Mouse (Mus musculus) limb, embryonic 14.5 days (tissue): ENCODE data around the gene D8Ertd738e. TPM values are rescaled to one million over a fixed set of nuclear protein-coding genes. Genes with fewer than 3 reads are reported as not detected.

ENCODE experiments used
- ATAC-seq: fragments of 200-750 bp; cut with Nextera tagmentation; 2 replicates; pipeline ENCODE4 v1.8.0; 2017; ENCODE audit warnings: low read depth, moderate number of reproducible peaks, moderate TSS enrichment; ENCODE audit not compliant: low FRiP score
- DNase-seq: peaks from one replicate; pipeline ENCODE4 v3.0.0-alpha.2; 2015; ENCODE audit warnings: low spot score
- H3K27ac ChIP-seq: fragments of 300-500 bp; sonication (generic); replicated peaks from 2 replicates; pipeline ENCODE4 v1.5.1; 2014; ENCODE audit warnings: low read depth, mild to moderate bottlenecking, low read length, moderate library complexity, mixed read lengths
- H3K27me3 ChIP-seq: fragments of 300-500 bp; sonication (generic); 2 replicates; pipeline ENCODE4 v1.6.1; 2014; ENCODE audit warnings: low read length, mixed read lengths; ENCODE audit not compliant: control insufficient read depth, insufficient read depth
- H3K36me3 ChIP-seq: fragments of 300-500 bp; sonication (generic); 2 replicates; pipeline ENCODE4 v1.6.1; 2014; ENCODE audit warnings: mild to moderate bottlenecking, low read length, moderate library complexity, mixed read lengths; ENCODE audit not compliant: control insufficient read depth, insufficient read depth
- H3K4me1 ChIP-seq: fragments of 300-500 bp; sonication (generic); 2 replicates; pipeline ENCODE4 v1.6.1; 2014; ENCODE audit warnings: antibody characterized with exemption, low read length, mixed read lengths; ENCODE audit not compliant: control insufficient read depth, insufficient read depth
- H3K4me2 ChIP-seq: fragments of 300-500 bp; sonication (generic); replicated peaks from 2 replicates; pipeline ENCODE4 v1.6.1; 2014; ENCODE audit warnings: low read depth, mild to moderate bottlenecking, low read length, moderate library complexity; ENCODE audit not compliant: severe bottlenecking
- H3K4me3 ChIP-seq: fragments of 300-500 bp; sonication (generic); replicated peaks from 2 replicates; pipeline ENCODE4 v1.5.1; 2014; ENCODE audit warnings: low read length
- H3K9ac ChIP-seq: fragments of 300-500 bp; sonication (generic); 2 replicates; pipeline ENCODE4 v1.6.1; 2014; ENCODE audit warnings: mild to moderate bottlenecking, low read depth, low read length, moderate library complexity; ENCODE audit not compliant: severe bottlenecking
- H3K9me3 ChIP-seq: fragments of 300-500 bp; sonication (generic); 2 replicates; pipeline ENCODE4 v1.6.1; 2016; ENCODE audit warnings: low read length; ENCODE audit not compliant: control insufficient read depth
- POLR2A ChIP-seq: fragments of 200-500 bp; IDR thresholded peaks from 2 replicates; pipeline ENCODE4 v1.8.0; 2012; ENCODE audit warnings: inconsistent platforms, mild to moderate bottlenecking, moderate library complexity, borderline replicate concordance; ENCODE audit not compliant: insufficient read depth, insufficient read length; ENCODE audit errors: extremely low read depth
- WGBS: fragments of 180-500 bp; shearing (Covaris S2); extraction: QIAGEN DNeasy Blood & Tissue Kit; methylation state at CpG from one replicate; pipeline ENCODE4 v1.1.7; 2014; 5-methylcytosine and 5-hydroxymethylcytosine counted together
- polyA plus RNA-seq, 2 experiments: library from polyadenylated mRNA; depleted of rRNA in 1 of 2; stranded (reverse) in 1 of 2; unstranded in 1 of 2; fragments of >200 nt; fragmentation: Nextera tagmentation in 1 of 2; extraction: Ambion mirVana in 1 of 2; gene quantifications; 2 replicates each; pipeline versions ENCODE4 v1.2.1 to v1.2.3; 2012 to 2014

The D8Ertd738e gene
- polyA plus RNA-seq, 2 experiments: 221 to 380 TPM

- ATAC-seq: peak; percentile 74; the same call in 1 of the 2 replicates
Measured at GRCm38 (mm10) chr8:84284608-84285063, 35.1 kb upstream of the D8Ertd738e start.

DNA sequence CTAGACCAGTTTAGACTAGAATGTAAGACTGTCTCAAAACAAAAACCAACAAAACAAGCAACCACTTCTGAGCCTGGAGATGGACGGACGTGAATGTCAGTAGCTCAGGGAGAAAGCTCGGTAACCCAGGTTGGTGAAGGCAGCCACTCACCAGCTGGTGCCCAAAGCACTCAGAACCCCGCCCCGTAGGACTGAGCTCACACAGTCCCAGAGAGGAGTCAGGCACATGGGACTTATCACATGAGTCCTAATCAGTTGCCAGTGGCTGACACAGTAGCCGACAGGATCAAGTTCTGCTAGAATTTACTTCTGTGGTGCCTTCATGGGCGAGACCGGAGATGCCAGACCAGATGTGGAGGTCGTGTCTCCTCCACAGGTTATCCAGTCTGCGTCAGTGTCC, 31.3 kb upstream of the D8Ertd738e start:
- Histone ChIP-seq H3K27me3 (no peaks in the 10 kb centered on the region), H3K9ac (no peak overlapping the region), H3K27ac (no peak overlapping the region), H3K36me3 (no peaks in the 10 kb centered on the region), H3K9me3 (no peaks in the 10 kb centered on the region), H3K4me1 (peaks cover 15% of the 10 kb centered on the region; the same call in 1 of the 2 replicates), H3K4me3 (no peak overlapping the region), H3K4me2 (no peak overlapping the region)
- 84% methylated on average over 10 of the region's 10 CpGs for WGBS
- TF ChIP-seq POLR2A: no peak
- ATAC-seq (no peak), DNase-seq (no peak)

More at GRCm38 (mm10) chr8:84284608-84285063, 35.1 kb upstream of the D8Ertd738e start:
- H3K4me1 ChIP-seq: peaks cover 15% of the 10 kb centered on the region; the same call in 1 of the 2 replicates
- DNase-seq: peak; percentile 63
- peak overlapping the region; percentile 28 for H3K4me3 ChIP-seq
- H3K9ac ChIP-seq: 0 out of 2 replicates have a peak overlapping the region, but pooled peaks have one; percentile 34
- H3K27me3 ChIP-seq: no peaks in the 10 kb centered on the region
- H3K36me3 ChIP-seq: no peaks in the 10 kb centered on the region
- TF ChIP-seq POLR2A: no peak
- WGBS: 7% methylated on average over 9 of the region's 9 CpGs
- peak overlapping the region; percentile 40 for H3K4me2 ChIP-seq
- peak overlapping the region; percentile 71 for H3K27ac ChIP-seq
- no peaks in the 10 kb centered on the region for H3K9me3 ChIP-seq

DNA sequence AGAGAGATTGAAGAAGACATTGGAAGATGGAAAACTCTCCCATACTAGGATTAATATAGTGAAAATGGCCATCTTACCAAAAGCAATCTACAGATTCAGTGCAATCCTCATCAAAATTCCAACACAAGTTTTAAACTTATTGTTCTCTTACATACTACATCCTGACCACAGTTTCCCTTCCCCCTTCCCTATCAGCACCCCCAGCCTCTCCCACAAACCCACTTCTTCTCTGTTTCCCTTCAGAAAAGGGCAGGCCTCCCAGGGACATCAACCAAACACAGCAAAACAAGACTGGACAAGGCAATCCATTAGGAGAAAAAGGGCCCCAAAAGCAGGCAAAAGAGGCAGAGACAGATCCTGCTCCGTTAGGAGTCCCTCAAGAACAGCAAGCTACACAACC, 26.9 kb upstream of the D8Ertd738e start:
- Histone ChIP-seq H3K9me3 (no peaks in the 10 kb centered on the region), H3K9ac (no peak overlapping the region), H3K27ac (no peak overlapping the region), H3K4me1 (no peaks in the 10 kb centered on the region), H3K36me3 (no peaks in the 10 kb centered on the region), H3K4me3 (no peak overlapping the region), H3K27me3 (no peaks in the 10 kb centered on the region), H3K4me2 (no peak overlapping the region)
- 55% methylated on average over 1 of the region's 1 CpGs for WGBS
- no peak for ATAC-seq
- no peak for DNase-seq
- no peak for TF ChIP-seq POLR2A

DNA sequence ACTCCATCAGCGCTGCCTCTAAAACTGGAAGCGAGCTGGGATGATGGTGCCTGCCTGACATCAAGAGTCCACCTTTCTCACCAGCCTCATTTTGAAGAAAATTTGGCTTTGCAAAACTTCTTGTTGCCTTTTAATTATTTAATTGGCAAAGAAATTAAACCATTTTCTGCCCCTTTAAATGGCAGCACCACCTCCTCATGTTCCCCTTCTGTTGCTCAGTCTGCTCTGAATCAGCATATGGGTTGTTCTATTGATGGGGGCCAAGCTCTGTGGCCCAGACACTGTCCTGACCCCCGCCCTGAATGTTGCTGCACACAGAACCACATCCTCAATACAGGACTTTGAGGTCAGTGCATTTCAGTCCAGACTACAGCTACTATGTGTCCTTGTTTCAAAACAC, 24.4 kb upstream of the D8Ertd738e start:
- Histone ChIP-seq H3K27me3 (no peaks in the 10 kb centered on the region), H3K27ac (no peak overlapping the region), H3K4me3 (no peak overlapping the region), H3K9me3 (no peaks in the 10 kb centered on the region), H3K36me3 (no peaks in the 10 kb centered on the region), H3K4me1 (peaks cover 6% of the 10 kb centered on the region; the same call in 1 of the 2 replicates), H3K4me2 (no peak overlapping the region), H3K9ac (no peak overlapping the region)
- DNase-seq: no peak
- 86% methylated on average over 3 of the region's 3 CpGs for WGBS
- ATAC-seq: no peak
- TF ChIP-seq POLR2A: no peak

GRCm38 (mm10) chr8:84272302-84272701, 22.8 kb upstream of the D8Ertd738e start:
- Histone ChIP-seq H3K27ac (no peak overlapping the region), H3K4me1 (peaks cover 6% of the 10 kb centered on the region; the same call in 1 of the 2 replicates), H3K4me2 (no peak overlapping the region), H3K4me3 (no peak overlapping the region), H3K27me3 (no peaks in the 10 kb centered on the region), H3K9me3 (no peaks in the 10 kb centered on the region), H3K9ac (no peak overlapping the region), H3K36me3 (no peaks in the 10 kb centered on the region)
- no peak for TF ChIP-seq POLR2A
- DNase-seq: no peak
- WGBS: 82% methylated on average over 4 of the region's 4 CpGs
- ATAC-seq: no peak
